Mouse (Mus musculus): ENCODE measurements at regions not wholly inside any gene's neighbourhood (a gene's known extent, or its start where the extent isn't known, plus 50 kb on each side); places are given as distances from the start of the nearest gene placed in this dataset.
"Not testable (repeated sequence)": the region's sequence is repeated elsewhere in the genome, so short reads cannot be mapped to it uniquely, and the experiment has no call there.

GRCm38 (mm10) chr14:53121704-53122103 is 626.2 kb upstream of the Olfr1507 start:
- TF ChIP-seq CTCF (IDR thresholded peaks at IDR 0.05; ENCODE audit: extremely low read depth, insufficient read depth, insufficient read length, insufficient replicate concordance); POLR2A (IDR thresholded peaks at IDR 0.05; ENCODE audit: low read depth, low read length): not testable (repeated sequence)

All from spleen, adult 2 months (tissue).